Mouse (Mus musculus) kidney, adult 11 months (tissue): ENCODE results near the gene Zfp541.

ENCODE experiments used
- DNase-seq: peaks from one replicate; pipeline ENCODE4 v3.0.0; 2022

The Zfp541 gene

GRCm38 (mm10) chr7:16061219-16062098 is at the start of gene Zfp541:
TSS of gene Zfp541 (plus strand) at chr7:16061814.
- no peak for DNase-seq

- DNase-seq = peak; percentile 40
Observed at GRCm38 (mm10) chr7:16012576-16013263, 48.9 kb upstream of the Zfp541 start.

- no peak for DNase-seq
Observed at GRCm38 (mm10) chr7:16013722-16014275, 47.8 kb upstream of the Zfp541 start.

GRCm38 (mm10) chr7:16014521-16015175 is 47.0 kb upstream of the Zfp541 start:
- peak; percentile 69 for DNase-seq

DNA sequence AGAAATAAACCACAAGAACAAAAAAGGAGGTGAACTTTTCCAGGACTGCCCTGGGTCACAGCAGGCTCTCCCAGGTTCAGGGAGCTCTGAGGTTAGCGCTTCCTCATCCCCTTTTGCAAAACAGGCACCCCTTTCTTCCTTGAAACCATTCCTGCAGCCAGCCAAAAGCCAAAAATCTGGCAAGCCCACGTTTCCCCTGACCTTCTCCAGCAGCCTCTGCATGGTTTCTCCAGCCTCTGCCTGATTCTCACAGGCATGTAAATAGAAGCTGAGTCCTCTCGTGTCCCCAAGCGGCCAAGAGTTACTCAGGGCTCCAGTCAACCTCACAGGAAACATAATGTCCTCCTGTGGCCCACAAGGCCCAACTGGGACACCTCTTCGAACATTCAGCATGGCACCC is 46.2 kb upstream of the Zfp541 start:
- no peak for DNase-seq

GRCm38 (mm10) chr7:16018016-16018810 is 43.4 kb upstream of the Zfp541 start:
- no peak for DNase-seq

DNA sequence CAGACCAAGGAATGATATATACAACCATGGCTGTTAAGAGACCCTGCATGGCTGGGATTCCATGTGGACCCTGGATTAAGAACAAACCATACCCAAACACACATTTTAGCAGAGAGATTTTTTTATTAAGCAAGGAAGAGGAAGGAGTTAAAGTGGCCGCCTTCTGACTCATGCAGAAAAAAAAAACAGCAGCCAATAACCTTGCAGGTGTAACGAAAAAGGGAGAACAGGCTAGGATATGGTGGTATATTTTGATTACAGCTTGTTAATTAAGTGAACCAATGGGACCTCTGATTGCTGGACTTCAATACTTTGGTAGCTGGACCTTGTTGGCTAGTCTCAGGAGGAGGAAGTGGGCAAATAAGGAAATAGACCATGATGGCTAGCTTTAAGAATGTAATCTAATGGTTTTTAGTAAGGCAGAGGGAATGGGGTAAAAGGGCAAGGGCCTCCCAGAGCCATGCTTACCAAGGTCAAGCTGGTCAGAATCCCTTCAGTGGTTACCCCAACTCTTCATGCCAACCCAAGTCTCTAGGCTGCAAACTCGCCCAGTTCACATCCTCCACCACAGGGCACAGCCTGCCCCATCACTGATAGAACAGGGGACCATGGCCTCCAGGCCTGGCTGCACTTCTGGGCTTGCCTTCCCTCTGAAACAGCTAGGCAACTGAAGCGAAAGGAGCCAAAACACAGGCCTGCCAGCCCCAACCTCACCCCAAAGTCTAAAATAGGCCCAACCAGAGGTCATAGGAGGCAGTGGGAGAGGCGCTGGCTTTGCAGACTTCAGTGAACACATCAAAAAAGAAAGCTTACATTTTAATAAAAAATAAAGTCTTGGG is 42.1 kb upstream of the Zfp541 start:
- no peak for DNase-seq

- DNase-seq = no peak
Observed at GRCm38 (mm10) chr7:16024603-16025222, 36.9 kb upstream of the Zfp541 start.

DNA sequence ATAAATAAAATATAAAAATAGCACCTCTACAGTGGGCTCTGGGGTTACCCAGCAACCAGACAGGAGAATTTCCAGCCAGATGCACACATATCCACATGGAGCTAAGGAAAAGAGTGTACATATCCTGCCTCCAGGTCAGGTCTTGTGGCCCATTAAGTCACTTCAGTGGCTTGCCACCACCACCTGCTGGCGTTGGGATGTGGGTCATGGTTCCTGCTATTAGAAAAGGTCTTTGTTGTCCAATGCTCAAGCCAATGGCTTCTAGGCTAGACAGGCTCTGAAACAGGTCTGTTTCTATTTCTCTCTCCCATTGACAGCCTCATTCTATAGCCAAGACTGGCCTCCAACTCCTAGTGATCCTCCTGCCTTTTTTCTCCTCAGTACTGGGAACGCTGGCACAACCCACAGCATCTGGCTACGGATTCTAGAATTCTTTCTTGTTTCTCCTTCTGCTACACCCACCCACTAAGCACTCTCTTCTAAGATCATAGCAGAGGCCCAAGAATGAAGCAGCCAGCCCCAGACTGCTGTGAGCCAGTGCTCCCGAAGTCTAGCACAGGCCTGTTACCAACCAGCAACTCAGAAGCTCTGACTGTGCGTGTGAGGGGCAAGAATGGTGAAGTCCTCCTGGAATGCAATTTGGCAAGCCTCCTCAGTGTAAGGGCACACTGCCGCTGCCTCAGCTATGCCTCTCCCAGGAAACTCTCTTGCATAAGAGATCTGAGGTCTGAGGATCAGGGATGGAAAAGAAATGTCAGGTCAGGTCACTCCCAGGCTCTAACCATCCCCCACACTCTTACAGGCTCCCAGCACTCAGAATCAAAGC is 33.3 kb upstream of the Zfp541 start:
- peak; percentile 77 for DNase-seq

DNA sequence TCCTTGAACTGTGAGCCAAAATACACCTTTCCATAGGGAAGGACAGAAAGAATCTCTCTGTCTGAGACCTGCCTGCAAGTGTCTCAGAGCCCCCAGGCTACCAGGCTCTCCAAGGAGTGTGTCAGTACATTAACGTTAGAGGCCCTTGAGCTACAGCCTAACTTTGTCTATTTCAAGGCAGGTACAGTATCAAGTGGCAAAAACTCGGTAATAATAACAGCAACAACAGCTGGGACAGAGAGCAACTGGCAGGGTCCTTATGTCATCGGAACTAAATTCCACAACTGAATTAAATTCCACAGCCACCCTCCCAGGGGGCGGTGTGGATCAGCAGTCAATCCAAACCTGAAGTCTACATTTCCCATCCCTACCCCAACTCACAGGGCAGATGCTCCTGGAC is 30.5 kb upstream of the Zfp541 start:
- no peak for DNase-seq

GRCm38 (mm10) chr7:16033059-16033458 is 28.6 kb upstream of the Zfp541 start:
- no peak for DNase-seq

DNA sequence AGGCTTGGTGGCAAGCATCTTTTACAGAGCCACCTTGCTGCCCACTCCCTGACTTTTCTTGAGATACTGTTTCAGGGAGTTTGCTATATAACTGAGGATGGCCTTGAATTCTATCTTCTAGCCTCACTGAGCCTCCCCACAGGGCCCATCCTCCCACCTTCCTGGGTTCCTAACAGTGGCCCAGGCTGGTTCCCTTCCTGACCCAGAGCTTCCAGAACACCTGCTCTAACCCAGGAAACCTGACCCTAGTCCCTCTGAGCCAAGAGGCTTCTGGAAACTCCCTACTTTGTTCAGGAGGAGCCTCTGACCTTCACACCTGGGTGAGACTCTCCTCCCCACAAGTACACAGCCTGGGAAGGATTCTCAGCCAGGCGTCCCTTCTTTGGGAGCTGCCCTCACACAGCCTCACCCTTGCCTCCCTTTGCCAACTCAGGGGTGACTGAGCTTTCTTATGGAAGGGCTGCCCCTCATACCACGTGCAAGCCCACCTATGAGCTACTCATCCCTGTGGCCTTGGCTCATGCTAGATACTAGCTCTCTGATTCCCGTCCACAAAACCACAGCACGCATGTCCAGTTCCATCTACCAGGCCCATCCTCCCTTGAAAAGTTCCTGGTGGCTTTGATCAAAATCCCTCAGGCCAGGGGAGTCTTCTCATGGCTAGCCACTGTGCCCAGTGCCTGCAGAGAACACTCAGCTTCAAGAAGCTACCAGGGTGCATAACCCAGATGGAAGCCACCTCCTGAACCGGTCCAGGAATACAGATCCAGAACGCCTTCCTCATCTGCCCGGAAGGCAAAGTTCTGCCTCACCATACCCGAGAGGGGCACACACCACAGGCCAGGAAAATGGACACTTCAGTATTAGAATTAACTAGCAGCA is 27.8 kb upstream of the Zfp541 start:
- DNase-seq = peak; percentile 48

- no peak for DNase-seq
Observed at GRCm38 (mm10) chr7:16036972-16037371, 24.6 kb upstream of the Zfp541 start.

DNA sequence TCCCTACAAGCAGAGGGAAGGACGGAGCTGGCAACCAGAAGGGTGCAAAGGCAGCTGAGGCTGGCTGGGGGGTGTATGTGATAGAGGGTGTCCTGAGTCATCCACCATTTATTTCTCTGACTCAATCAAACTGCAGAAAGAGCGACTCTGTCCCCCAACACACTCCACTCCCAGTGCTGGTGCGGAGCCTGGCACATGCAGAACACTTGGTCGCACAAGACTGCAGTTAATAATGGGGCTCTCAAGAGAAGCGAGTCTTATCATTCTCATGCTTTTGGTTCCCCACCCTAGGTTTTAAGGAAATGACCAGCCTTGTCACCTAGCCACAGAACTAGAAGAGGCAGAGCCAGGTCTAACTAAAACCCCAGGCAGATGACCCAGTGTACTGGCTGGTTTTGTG is 22.3 kb upstream of the Zfp541 start:
- DNase-seq = no peak

- DNase-seq = no peak
Observed at GRCm38 (mm10) chr7:16041208-16041607, 20.4 kb upstream of the Zfp541 start.

- DNase-seq = no peak
Observed at GRCm38 (mm10) chr7:16042850-16043775, 18.5 kb upstream of the Zfp541 start.

- no peak for DNase-seq
Observed at GRCm38 (mm10) chr7:16043861-16044435, 17.7 kb upstream of the Zfp541 start.

GRCm38 (mm10) chr7:16044531-16044930 is 17.1 kb upstream of the Zfp541 start:
- no peak for DNase-seq
